Mouse (Mus musculus) gastrocnemius, postnatal 14 days (tissue): Measurements from ENCODE around the gene Pck2. TPM values are rescaled to one million over a fixed set of nuclear protein-coding genes. Genes with fewer than 3 reads are reported as not detected.

Experiments
- DNase-seq: peaks from one replicate; pipeline ENCODE4 v3.0.0; 2021; ENCODE audit warnings: mixed read lengths
- intact Hi-C: fragments of 180-260 bp; cut with DNase I; formaldehyde crosslinking; loops from one replicate; pipeline ENCODE4 v1.15.1; 2025; ENCODE audit warnings: low total_unique reads
- long read RNA-seq, 2 experiments: library from polyadenylated mRNA; stranded (forward); transcript quantifications; one replicate each; pipeline ENCODE4 v2.0.0; 2021
- total RNA-seq, 2 experiments: library from RNA; stranded (reverse); gene quantifications; 2 replicates each; pipeline ENCODE4 v1.2.3; 2021

Gene Pck2
- 10 to 100 TPM; 11.5 to 13.8 TPM for total RNA-seq
- long read RNA-seq, experiment 1, transcript Pck2-201 (10 exons, 3,400 nt) = major isoform, 15 of 20 reads
- long read RNA-seq, experiment 1, partial matches to known transcripts = 5 of 20 reads
- long read RNA-seq, experiment 1, other reads (novel, unspliced or antisense) = 0 of 20 reads
- long read RNA-seq, experiment 2, transcript Pck2-201 (10 exons, 3,400 nt) = major isoform, 21 of 24 reads
- long read RNA-seq, experiment 2, partial matches to known transcripts = 1 of 24 reads
- long read RNA-seq, experiment 2, other reads (novel, unspliced or antisense) = 2 of 24 reads

GRCm38 (mm10) chr14:55540067-55540786 lies at the start of gene Pck2:
Gene Pck2, plus strand, starts transcription at chr14:55540266.
- intact Hi-C loops = no loop called here

DNA sequence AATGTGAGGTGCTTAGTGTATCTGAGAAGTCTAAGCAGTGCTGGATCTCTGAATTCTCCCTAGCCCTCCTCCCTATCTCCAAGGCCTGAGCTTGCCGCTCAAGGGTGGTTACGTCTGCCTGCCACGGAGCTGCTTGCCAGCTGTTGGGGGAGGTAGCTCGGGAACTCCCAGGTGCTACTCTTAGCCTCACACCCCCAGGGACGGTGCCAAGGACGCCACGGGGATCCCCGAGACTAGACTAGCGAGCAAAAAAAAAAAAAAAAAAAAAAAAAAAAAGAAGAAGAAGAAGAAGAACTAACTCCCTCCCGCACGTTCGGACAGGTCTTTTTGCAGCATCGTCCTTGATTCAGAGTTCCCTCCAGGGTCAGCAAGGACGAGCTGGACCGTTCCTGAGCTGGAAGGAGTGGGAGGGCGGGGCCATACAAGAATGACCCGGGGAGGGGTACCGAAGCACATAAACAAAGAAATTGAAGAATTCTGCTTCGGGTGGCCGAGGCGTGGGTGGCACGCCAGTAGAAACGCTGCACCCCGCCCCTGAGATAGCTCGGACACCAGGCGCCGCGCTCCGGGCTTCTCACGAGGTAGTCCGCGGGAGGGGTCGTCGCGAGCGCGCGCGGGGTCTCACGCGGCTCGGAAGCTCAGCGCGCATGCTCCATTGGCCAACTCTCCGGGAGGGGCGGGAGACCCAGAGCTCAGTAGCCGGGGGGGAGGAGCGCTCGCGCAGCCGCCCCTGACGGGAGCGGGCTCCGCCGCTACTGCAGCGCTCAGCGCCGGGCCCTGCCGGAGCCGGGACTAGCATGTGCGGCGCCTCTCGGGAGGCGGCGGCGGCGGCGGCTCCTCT lies 49.5 kb upstream of the Pck2 start, which contains the start of gene Carmil3:
TSS of gene Carmil3 (plus strand) at position 291 of the 841 bp plus-strand sequence.
- intact Hi-C loops = loop anchor here (10.0 kb wide), 1 partner anchor 254 kb away; the partner anchor contains the start of genes Dhrs1 and Nop9
- DNase-seq = peak; percentile 63

More at GRCm38 (mm10) chr14:55540067-55540786, at the start of gene Pck2:
- DNase-seq = peak; percentile 90

- intact Hi-C loops = loop anchor here (10.0 kb wide), 1 partner anchor 253 kb away; the partner anchor contains the start of genes Dhrs1 and Nop9
- peak; percentile 69 for DNase-seq
Observed at GRCm38 (mm10) chr14:55491291-55491833, 48.7 kb upstream of the Pck2 start.

DNA sequence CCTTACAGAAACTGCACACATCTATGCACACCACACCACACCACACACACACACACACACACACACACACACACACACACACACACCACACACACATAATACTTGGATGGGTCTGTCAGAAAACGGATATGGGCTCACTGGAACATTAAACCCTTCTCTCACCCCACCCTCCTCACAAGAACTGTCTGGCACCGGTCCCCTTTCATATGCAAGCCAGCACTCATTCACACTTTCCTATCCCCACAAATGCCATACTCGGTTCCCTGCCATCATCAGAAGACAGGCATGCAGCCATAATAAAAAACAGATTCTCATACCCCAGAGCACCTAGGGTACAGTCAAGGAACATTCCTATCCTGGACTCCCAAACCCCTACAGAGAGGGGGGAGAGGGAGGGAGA lies 48.0 kb upstream of the Pck2 start:
- DNase-seq = no peak
- intact Hi-C loops = loop anchor here (10.0 kb wide), 1 partner anchor 253 kb away; the partner anchor contains the start of genes Dhrs1 and Nop9

- no peak for DNase-seq
- intact Hi-C loops = loop anchor here (5.0 to 10.0 kb wide), 2 partner anchors 42 to 249 kb away; partner anchors contain the start of genes Dhrs1 and Nop9
Observed at GRCm38 (mm10) chr14:55495509-55496240, 44.4 kb upstream of the Pck2 start.

DNA sequence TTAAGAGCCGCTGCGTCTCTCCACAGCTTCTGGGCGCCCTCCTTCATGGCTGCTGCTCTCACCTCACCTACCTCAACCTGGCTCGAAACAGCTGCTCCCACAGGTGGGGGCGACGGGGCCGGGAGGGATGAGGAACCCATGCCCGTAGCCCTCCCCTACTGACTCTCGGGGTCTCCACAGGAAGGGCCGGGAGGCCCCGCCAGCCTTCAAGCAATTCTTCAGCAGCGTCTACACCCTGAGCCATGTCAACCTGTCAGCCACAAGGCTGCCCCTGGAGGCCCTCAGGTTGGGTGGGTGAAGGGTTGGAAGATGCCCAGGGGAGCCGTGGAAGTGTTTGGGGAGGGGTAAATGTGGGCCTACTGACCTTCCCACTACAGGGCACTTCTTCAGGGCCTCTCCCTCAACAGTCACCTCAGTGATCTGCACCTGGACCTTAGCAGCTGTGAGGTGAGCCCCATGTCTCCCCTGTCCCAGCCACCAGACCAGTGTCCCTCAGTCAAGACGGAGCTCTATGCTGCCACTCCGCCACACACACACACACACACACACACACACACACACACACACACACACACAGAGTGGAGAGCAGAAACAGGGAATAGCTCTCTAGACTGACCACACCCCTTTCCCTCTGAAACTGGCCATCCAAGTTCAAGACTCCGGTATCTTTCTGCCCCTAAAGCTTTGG lies 43.2 kb upstream of the Pck2 start:
- intact Hi-C loops = loop anchor here (5.0 to 10.0 kb wide), 2 partner anchors 40 to 248 kb away; partner anchors contain the start of genes Dhrs1 and Nop9
- no peak for DNase-seq

DNA sequence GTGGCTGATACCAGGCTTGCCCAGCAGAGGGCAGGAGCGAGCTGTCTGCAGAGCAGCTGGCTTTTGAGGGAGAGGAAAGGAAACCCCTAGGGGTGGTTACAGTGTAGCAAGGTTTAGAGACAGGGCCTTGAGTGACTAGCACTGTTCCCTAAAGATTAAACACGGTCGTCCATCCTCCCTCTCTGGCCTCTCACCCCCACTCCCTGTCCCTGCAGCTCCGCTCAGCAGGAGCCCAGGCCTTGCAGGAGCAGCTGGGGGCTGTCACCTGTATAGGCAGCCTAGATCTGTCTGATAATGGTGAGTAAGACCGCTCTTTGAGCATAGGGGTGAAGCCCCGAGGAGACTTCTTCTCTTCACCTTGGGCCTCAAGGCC lies 42.6 kb upstream of the Pck2 start:
- intact Hi-C loops = loop anchor here (5.0 to 10.0 kb wide), 2 partner anchors 40 to 247 kb away; partner anchors contain the start of genes Dhrs1 and Nop9
- DNase-seq = peak; percentile 84

GRCm38 (mm10) chr14:55505612-55506011 lies 34.5 kb upstream of the Pck2 start:
- intact Hi-C loops = no loop called here
- no peak for DNase-seq

GRCm38 (mm10) chr14:55507801-55508200 lies 32.3 kb upstream of the Pck2 start:
- intact Hi-C loops = no loop called here

DNA sequence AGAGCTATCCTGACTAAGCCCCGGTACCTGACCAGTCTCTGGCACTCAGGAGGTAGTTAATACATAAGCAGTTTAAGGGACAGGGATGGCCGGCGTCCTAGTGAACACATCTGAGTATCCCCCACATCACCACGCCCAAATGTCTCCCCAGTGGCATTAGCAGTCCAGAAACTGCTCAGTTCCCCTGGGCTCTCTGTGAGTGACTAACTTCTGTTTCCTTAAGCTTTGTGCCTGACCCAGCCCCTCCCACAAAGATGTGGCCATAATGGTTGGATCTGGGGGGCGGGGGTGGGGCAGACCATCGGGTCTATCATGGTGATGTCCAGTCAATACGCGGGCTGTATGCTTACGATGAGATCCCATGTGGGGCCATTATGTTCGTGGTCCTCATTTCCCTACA lies 30.5 kb upstream of the Pck2 start:
- DNase-seq = no peak
- intact Hi-C loops = no loop called here

More at GRCm38 (mm10) chr14:55507801-55508200, 32.3 kb upstream of the Pck2 start:
- DNase-seq = no peak

GRCm38 (mm10) chr14:55510125-55510731 lies 29.8 kb upstream of the Pck2 start, which contains the start of gene Cpne6:
Gene Cpne6, plus strand, starts transcription at chr14:55510445.
- intact Hi-C loops = no loop called here
- no peak for DNase-seq

- no peak for DNase-seq
- intact Hi-C loops = no loop called here
Observed at GRCm38 (mm10) chr14:55511037-55511436, 29.0 kb upstream of the Pck2 start.

- no peak for DNase-seq
- intact Hi-C loops = no loop called here
Observed at GRCm38 (mm10) chr14:55513927-55514326, 26.1 kb upstream of the Pck2 start.

- intact Hi-C loops = no loop called here
- no peak for DNase-seq
Observed at GRCm38 (mm10) chr14:55515846-55516245, 24.2 kb upstream of the Pck2 start.

DNA sequence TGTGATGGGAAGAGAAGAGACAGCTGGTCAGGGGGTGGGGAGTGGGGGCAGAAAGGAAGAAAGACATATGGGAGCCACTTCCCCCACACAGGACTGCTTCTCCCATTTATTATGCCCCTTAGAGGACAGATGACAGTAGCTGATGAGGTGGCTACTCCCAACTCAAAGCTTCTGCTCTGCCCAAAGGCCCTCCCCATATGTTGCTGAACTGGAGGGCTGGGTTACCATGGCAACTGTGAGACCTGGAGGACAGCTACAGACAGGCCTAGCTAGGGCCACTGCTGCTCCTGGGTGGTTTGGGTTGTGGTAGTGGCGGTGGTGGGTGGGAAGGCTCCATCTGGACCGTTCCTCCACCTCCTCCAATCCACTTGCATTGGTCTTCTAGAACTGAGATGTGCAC lies 21.2 kb upstream of the Pck2 start:
- no peak for DNase-seq
- intact Hi-C loops = no loop called here

DNA sequence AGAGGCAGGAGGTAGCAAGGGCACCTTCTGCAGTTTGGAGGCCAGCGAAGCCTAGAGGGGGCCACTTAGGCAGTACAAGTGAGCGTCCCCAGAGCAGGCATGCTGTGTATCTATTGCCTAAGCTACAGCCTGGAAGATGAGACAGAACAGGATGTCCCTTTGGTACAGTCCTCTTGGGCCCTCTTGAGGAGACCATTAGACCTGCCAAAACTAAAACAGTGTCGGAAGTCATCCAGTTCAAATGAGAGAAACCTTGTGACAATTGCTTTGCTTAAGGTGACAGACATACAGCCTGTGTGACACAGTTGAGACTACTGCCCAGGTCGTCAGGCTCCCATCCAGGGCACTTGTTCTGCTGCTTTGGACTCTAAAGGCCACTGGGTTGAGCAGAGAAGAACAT lies 20.5 kb upstream of the Pck2 start:
- intact Hi-C loops = no loop called here
- DNase-seq = no peak
